Mouse (Mus musculus): ENCODE measurements at regions not wholly inside any gene's neighbourhood (a gene's known extent, or its start where the extent isn't known, plus 50 kb on each side); places are given as distances from the start of the nearest gene placed in this dataset.

GRCm38 (mm10) chr11:17629541-17630171 lies 324.0 kb downstream of the Etaa1 start:
- DNase-seq (ENCODE audit: low spot score in 2 of 2) = no peak

- DNase-seq (ENCODE audit: low spot score in 2 of 2) = no peak
These were observed 323.5 kb downstream of the Etaa1 start for GRCm38 (mm10) chr11:17630172-17630553.

- no peak for DNase-seq (ENCODE audit: low spot score in 2 of 2)
These were observed 316.5 kb downstream of the Etaa1 start for GRCm38 (mm10) chr11:17637158-17637557.

- DNase-seq (ENCODE audit: low spot score in 2 of 2) = no peak
These were observed 313.8 kb downstream of the Etaa1 start for GRCm38 (mm10) chr11:17639922-17640321.

GRCm38 (mm10) chr11:17647441-17647840 lies 306.2 kb downstream of the Etaa1 start:
- DNase-seq (ENCODE audit: low spot score in 2 of 2) = no peak

GRCm38 (mm10) chr11:17651389-17652156 lies 302.1 kb downstream of the Etaa1 start:
- DNase-seq (ENCODE audit: low spot score in 2 of 2) = no peak

- DNase-seq (ENCODE audit: low spot score in 2 of 2) = no peak
These were observed 297.8 kb downstream of the Etaa1 start for GRCm38 (mm10) chr11:17655840-17656239.

- DNase-seq (ENCODE audit: low spot score in 2 of 2) = no peak
These were observed 296.0 kb downstream of the Etaa1 start for GRCm38 (mm10) chr11:17657720-17658119.

- no peak for DNase-seq (ENCODE audit: low spot score in 2 of 2)
These were observed 295.4 kb downstream of the Etaa1 start for GRCm38 (mm10) chr11:17658289-17658688.

GRCm38 (mm10) chr11:17658717-17659116 lies 295.0 kb downstream of the Etaa1 start:
- DNase-seq (ENCODE audit: low spot score in 2 of 2) = no peak

- DNase-seq (ENCODE audit: low spot score in 2 of 2) = no peak
These were observed 289.8 kb downstream of the Etaa1 start for GRCm38 (mm10) chr11:17663893-17664292.

- no peak for DNase-seq (ENCODE audit: low spot score in 2 of 2)
These were observed 287.8 kb downstream of the Etaa1 start for GRCm38 (mm10) chr11:17665624-17666552.

- DNase-seq (ENCODE audit: low spot score in 2 of 2) = no peak
These were observed 272.7 kb downstream of the Etaa1 start for GRCm38 (mm10) chr11:17680998-17681397.

GRCm38 (mm10) chr11:17685711-17686113 lies 268.0 kb downstream of the Etaa1 start:
- DNase-seq (ENCODE audit: low spot score in 2 of 2) = peak in 1 of 2 experiments; percentile 33

GRCm38 (mm10) chr11:17686806-17687205 lies 266.9 kb downstream of the Etaa1 start:
- DNase-seq (ENCODE audit: low spot score in 2 of 2) = no peak

GRCm38 (mm10) chr11:17694145-17694544 lies 259.5 kb downstream of the Etaa1 start:
- no peak for DNase-seq (ENCODE audit: low spot score in 2 of 2)

GRCm38 (mm10) chr11:17708769-17709168 lies 244.9 kb downstream of the Etaa1 start:
- DNase-seq (ENCODE audit: low spot score in 2 of 2) = no peak

GRCm38 (mm10) chr11:17722051-17722450 lies 231.6 kb downstream of the Etaa1 start:
- no peak for DNase-seq (ENCODE audit: low spot score in 2 of 2)

- DNase-seq (ENCODE audit: low spot score in 2 of 2) = no peak
These were observed 226.2 kb downstream of the Etaa1 start for GRCm38 (mm10) chr11:17727258-17728034.

GRCm38 (mm10) chr11:17733075-17733474 lies 220.6 kb downstream of the Etaa1 start:
- no peak for DNase-seq (ENCODE audit: low spot score in 2 of 2)

GRCm38 (mm10) chr11:17734519-17734918 lies 219.2 kb downstream of the Etaa1 start:
- DNase-seq (ENCODE audit: low spot score in 2 of 2) = no peak
